Mouse (Mus musculus) embryonic facial prominence, embryonic 13.5 days (tissue): ENCODE results near the gene Rhot1. TPM values are rescaled to one million over a fixed set of nuclear protein-coding genes. Genes with fewer than 3 reads are reported as not detected.

Experiments
- ATAC-seq: fragments of 200-750 bp; cut with Nextera tagmentation; 2 replicates; pipeline ENCODE4 v1.8.0; 2017; ENCODE audit warnings: low read depth; ENCODE audit not compliant: insufficient number of reproducible peaks, insufficient read depth, low FRiP score, low TSS enrichment
- H3K27ac ChIP-seq: fragments of 300-500 bp; sonication (generic); 2 replicates; pipeline ENCODE4 v1.5.1; 2015; ENCODE audit warnings: moderate library complexity, mild to moderate bottlenecking, inconsistent platforms
- H3K27me3 ChIP-seq: fragments of 300-500 bp; sonication (generic); 2 replicates; pipeline ENCODE4 v1.6.1; 2015; ENCODE audit warnings: mild to moderate bottlenecking, inconsistent platforms
- H3K36me3 ChIP-seq: fragments of 300-500 bp; sonication (generic); 2 replicates; pipeline ENCODE4 v1.6.1; 2015; ENCODE audit warnings: mild to moderate bottlenecking, inconsistent platforms
- H3K4me1 ChIP-seq: fragments of 300-500 bp; sonication (generic); 2 replicates; pipeline ENCODE4 v1.6.1; 2015; ENCODE audit warnings: inconsistent platforms
- H3K4me2 ChIP-seq: fragments of 300-500 bp; sonication (generic); 2 replicates; pipeline ENCODE4 v1.6.1; 2015; ENCODE audit warnings: moderate library complexity, mild to moderate bottlenecking, inconsistent platforms
- H3K4me3 ChIP-seq: fragments of 300-500 bp; sonication (generic); 2 replicates; pipeline ENCODE4 v1.5.1; 2015; ENCODE audit warnings: mild to moderate bottlenecking, inconsistent platforms
- H3K9ac ChIP-seq: fragments of 300-500 bp; sonication (generic); 2 replicates; pipeline ENCODE4 v1.6.1; 2015; ENCODE audit warnings: mild to moderate bottlenecking, inconsistent platforms
- H3K9me3 ChIP-seq: fragments of 300-500 bp; sonication (generic); 2 replicates; pipeline ENCODE4 v1.6.1; 2016; ENCODE audit warnings: inconsistent platforms
- WGBS: fragments of 180-500 bp; shearing (Covaris S2); methylation state at CpG from one replicate; pipeline ENCODE4 v1.1.7; 2015; ENCODE audit warnings: mixed read lengths; 5-methylcytosine and 5-hydroxymethylcytosine counted together
- polyA plus RNA-seq: library from polyadenylated mRNA; unstranded; fragments of >200 nt; fragmentation: Nextera tagmentation; extraction: Ambion mirVana; gene quantifications from 2 replicates; pipeline ENCODE4 v1.2.1, GENCODE M21; 2015

Rhot1 gene
- polyA plus RNA-seq, 1 experiment from 2014 or later: 52.8 TPM

DNA sequence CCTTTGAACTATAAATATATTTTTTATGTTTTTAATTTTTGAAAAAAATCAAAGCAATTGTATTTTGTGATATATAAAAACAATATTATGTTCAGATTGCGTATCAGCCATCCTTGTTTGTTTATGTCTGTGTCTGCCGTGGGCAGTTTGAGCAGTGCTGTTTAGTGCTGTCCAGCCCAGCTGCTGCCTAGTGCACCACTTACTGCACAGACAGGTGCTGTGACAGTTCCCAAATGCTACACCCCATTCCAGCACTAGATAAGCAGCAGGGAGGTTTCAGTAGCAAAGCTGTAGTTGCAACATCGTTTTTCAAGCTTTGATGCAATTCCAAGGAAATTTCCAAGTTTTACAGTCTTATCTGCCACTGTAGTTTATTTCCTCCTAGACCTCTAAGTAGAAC lies 28.5 kb downstream of the Rhot1 start:
- H3K27ac ChIP-seq: no peak overlapping the region
- H3K9me3 ChIP-seq: no peaks in the 10 kb centered on the region
- WGBS: 88% methylated on average over 3 of the region's 3 CpGs
- H3K4me2 ChIP-seq: no peak overlapping the region
- H3K36me3 ChIP-seq: peaks cover 55% of the 10 kb centered on the region
- no peak overlapping the region for H3K4me3 ChIP-seq
- no peak overlapping the region for H3K9ac ChIP-seq
- no peaks in the 10 kb centered on the region for H3K27me3 ChIP-seq
- ATAC-seq: no peak
- no peaks in the 10 kb centered on the region for H3K4me1 ChIP-seq

DNA sequence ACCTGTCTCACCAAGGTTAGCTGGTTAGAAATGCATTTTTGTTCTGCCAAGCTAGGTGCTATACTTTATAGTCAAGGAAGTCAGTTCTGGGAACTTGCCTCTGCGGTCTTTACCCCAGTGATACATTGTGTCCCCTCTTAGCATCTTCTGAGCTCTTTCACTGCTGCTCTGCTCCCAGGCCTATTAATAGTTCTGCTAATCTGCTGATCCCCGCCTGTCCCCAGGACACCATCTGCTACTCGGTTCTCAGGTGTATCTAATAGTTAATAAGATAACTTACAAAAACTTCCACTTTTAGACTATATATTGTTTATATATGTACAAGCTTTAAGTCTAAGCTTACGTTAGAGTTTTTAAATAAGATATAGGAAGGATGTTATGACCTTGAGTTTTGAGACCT lies 29.5 kb downstream of the Rhot1 start:
- H3K4me2 ChIP-seq: no peak overlapping the region
- 90% methylated on average over 4 of the region's 4 CpGs for WGBS
- H3K9me3 ChIP-seq: no peaks in the 10 kb centered on the region
- H3K9ac ChIP-seq: no peak overlapping the region
- H3K27ac ChIP-seq: no peak overlapping the region
- H3K36me3 ChIP-seq: peaks cover 55% of the 10 kb centered on the region
- H3K4me3 ChIP-seq: no peak overlapping the region
- no peaks in the 10 kb centered on the region for H3K4me1 ChIP-seq
- no peaks in the 10 kb centered on the region for H3K27me3 ChIP-seq
- no peak for ATAC-seq

- H3K4me2 ChIP-seq: no peak overlapping the region
- H3K27me3 ChIP-seq: no peaks in the 10 kb centered on the region
- H3K4me3 ChIP-seq: no peak overlapping the region
- H3K4me1 ChIP-seq: peaks cover 4% of the 10 kb centered on the region; the same call in 1 of the 2 replicates
- H3K27ac ChIP-seq: peak overlapping the region; percentile 68; the same call in 1 of the 2 replicates
- no peak for ATAC-seq
- H3K9me3 ChIP-seq: no peaks in the 10 kb centered on the region
- peaks cover 84% of the 10 kb centered on the region for H3K36me3 ChIP-seq
- no peak overlapping the region for H3K9ac ChIP-seq
Measured at GRCm38 (mm10) chr11:80247026-80247425, 38.2 kb downstream of the Rhot1 start.

GRCm38 (mm10) chr11:80248531-80248930 lies 39.7 kb downstream of the Rhot1 start:
- ATAC-seq: no peak
- Histone ChIP-seq H3K4me1 (peaks cover 4% of the 10 kb centered on the region; the same call in 1 of the 2 replicates), H3K27ac (no peak overlapping the region), H3K36me3 (peaks cover 76% of the 10 kb centered on the region), H3K27me3 (no peaks in the 10 kb centered on the region), H3K4me2 (no peak overlapping the region), H3K9me3 (no peaks in the 10 kb centered on the region), H3K9ac (no peak overlapping the region), H3K4me3 (no peak overlapping the region)
- 92% methylated on average over 3 of the region's 3 CpGs for WGBS

DNA sequence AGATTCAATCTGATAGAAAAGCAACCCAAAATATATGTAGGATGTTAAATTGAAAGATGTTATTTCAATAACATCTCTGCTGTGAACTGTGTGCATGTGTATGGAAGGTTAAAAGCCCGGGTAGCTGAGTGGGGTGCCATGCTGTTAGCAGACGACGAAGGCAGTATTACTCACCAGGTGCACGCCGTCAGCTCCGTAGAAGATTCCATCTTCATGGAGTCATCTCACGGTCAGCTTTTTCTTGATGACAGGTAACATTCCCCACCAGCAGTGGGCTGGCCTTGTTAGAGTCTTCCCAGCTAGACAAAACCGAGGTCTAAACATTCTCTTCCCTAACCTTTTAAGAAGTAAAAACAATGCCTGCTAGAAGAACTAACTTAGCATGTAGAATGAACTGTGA lies 55.3 kb downstream of the Rhot1 start:
- 90% methylated on average over 8 of the region's 8 CpGs for WGBS
- Histone ChIP-seq H3K27ac (no peak overlapping the region), H3K9me3 (no peaks in the 10 kb centered on the region), H3K27me3 (no peaks in the 10 kb centered on the region), H3K4me1 (no peaks in the 10 kb centered on the region), H3K4me2 (no peak overlapping the region), H3K36me3 (peaks cover 66% of the 10 kb centered on the region), H3K4me3 (no peak overlapping the region), H3K9ac (no peak overlapping the region)
- no peak for ATAC-seq

GRCm38 (mm10) chr11:80271096-80271495 lies 62.3 kb downstream of the Rhot1 start:
- Histone ChIP-seq H3K4me2 (no peak overlapping the region), H3K36me3 (peaks cover 17% of the 10 kb centered on the region), H3K9ac (no peak overlapping the region), H3K4me3 (no peak overlapping the region), H3K27me3 (no peaks in the 10 kb centered on the region), H3K27ac (no peak overlapping the region), H3K4me1 (no peaks in the 10 kb centered on the region), H3K9me3 (no peaks in the 10 kb centered on the region)
- no peak for ATAC-seq
- WGBS: 81% methylated on average over 5 of the region's 5 CpGs

DNA sequence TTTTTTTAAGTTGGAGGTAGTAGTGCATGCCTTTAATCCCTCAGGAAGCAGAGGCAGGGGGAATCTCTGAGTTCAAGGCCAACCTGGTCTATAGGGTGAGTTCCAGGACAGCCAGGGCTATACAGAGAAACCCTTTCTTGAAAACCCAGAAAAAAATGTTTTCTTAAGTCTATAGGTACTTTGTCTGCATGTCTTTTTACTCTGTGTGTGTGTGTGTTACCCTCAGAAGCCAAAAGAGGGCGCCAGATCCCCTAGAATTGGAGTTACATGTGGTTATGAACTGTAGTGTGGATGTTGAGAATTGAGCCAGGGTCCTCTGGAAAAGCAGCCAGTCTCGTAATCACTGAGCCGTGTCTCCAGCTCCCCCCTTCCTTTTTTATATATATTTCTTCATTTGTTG lies 66.2 kb downstream of the Rhot1 start:
- H3K4me1 ChIP-seq: no peaks in the 10 kb centered on the region
- no peak overlapping the region for H3K9ac ChIP-seq
- WGBS: 62% methylated on average over 3 of the region's 3 CpGs
- H3K4me3 ChIP-seq: no peak overlapping the region
- H3K27me3 ChIP-seq: no peaks in the 10 kb centered on the region
- H3K27ac ChIP-seq: no peak overlapping the region
- H3K36me3 ChIP-seq: no peaks in the 10 kb centered on the region
- no peaks in the 10 kb centered on the region for H3K9me3 ChIP-seq
- H3K4me2 ChIP-seq: no peak overlapping the region
- no peak for ATAC-seq

DNA sequence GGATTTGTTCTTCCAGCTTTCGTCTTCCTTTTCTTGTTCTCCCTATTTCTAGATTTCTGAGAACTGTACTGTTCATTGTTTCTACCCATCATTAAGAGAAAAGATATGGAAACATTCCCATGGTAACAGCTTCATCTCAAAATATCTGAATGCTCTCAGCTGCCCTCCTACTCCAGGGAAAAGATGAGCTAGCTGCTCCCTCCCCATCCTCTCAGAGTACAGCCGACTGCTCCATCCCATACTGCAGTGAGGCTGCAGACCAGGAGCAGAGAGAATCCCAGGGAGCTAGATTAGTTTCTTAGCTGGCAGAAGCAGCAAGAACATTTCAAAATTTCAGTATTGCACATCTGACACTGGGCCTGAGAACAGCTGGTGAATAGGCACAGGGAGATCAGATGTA lies 69.2 kb downstream of the Rhot1 start:
- Histone ChIP-seq H3K27ac (no peak overlapping the region), H3K4me1 (no peaks in the 10 kb centered on the region), H3K4me2 (no peak overlapping the region), H3K9ac (no peak overlapping the region), H3K9me3 (no peaks in the 10 kb centered on the region), H3K4me3 (no peak overlapping the region), H3K27me3 (no peaks in the 10 kb centered on the region), H3K36me3 (no peaks in the 10 kb centered on the region)
- WGBS: 58% methylated on average over 2 of the region's 2 CpGs
- ATAC-seq: no peak

DNA sequence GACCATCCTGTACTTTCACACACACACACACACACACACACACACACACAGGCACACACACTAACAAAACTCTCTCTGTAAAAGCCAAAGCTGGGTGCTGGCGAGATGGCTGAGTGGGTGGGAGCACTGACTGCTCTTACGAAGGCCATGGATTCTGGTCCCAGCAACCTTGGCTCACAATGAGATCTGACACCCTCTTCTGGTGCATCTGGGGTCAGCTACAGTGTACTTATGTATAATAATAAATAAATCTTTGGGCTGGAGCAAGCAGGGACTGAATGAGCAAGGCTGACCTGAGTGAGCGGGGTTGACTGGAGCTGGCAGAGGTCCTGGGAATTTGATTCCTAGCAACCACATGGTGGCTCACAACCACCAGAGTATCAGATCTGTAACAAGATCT lies 75.0 kb downstream of the Rhot1 start:
- Histone ChIP-seq H3K9me3 (no peaks in the 10 kb centered on the region), H3K27ac (no peak overlapping the region), H3K4me1 (peaks cover 3% of the 10 kb centered on the region; the same call in 1 of the 2 replicates), H3K27me3 (no peaks in the 10 kb centered on the region), H3K4me3 (no peak overlapping the region), H3K4me2 (no peak overlapping the region), H3K36me3 (no peaks in the 10 kb centered on the region), H3K9ac (no peak overlapping the region)
- WGBS: 73% methylated on average over 3 of the region's 3 CpGs
- ATAC-seq: no peak

DNA sequence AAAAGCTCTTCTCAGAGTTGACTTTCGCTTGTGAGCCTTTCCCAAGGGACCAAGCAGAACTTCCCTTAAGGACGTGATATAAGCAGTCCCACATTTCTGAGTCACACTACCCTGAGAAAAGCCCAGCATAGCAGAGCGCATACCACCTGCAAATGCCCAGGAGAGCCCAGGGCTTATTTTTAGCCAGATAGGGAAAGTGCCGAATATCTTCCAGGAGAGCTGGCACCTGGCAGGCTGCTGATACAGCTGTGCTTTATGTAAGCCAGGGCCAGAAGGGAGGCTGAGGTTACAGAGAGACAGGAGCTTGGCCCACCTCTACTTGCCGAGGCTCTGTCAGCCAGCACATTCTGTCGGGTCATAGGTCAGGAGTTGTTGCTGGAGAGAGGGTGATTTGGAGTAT lies 75.8 kb downstream of the Rhot1 start:
- H3K4me3 ChIP-seq: no peak overlapping the region
- no peak for ATAC-seq
- H3K9ac ChIP-seq: no peak overlapping the region
- no peaks in the 10 kb centered on the region for H3K27me3 ChIP-seq
- no peaks in the 10 kb centered on the region for H3K9me3 ChIP-seq
- H3K36me3 ChIP-seq: no peaks in the 10 kb centered on the region
- H3K27ac ChIP-seq: no peak overlapping the region
- no peak overlapping the region for H3K4me2 ChIP-seq
- WGBS: 40% methylated on average over 6 of the region's 6 CpGs
- peaks cover 7% of the 10 kb centered on the region for H3K4me1 ChIP-seq

DNA sequence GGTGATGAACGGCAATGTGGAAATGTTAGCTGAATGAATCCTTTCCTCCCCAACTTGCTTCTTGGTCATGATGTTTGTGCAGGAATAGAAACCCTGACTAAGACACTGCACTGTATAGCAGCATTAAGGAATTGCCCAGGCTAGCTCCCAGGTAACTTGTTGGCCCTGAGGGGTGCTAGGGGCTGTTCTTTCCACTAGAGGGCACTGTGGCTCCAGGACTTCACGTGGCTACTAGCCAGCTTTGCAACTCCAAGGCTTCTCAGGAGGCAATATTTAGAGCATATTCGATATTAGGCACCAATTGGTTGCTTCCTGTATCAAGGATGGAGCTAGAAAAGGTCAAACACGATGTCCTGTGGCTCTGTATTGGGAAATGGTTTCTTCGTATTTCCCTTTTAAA lies 78.3 kb downstream of the Rhot1 start:
- no peak overlapping the region for H3K4me3 ChIP-seq
- no peaks in the 10 kb centered on the region for H3K9me3 ChIP-seq
- ATAC-seq: no peak
- H3K4me1 ChIP-seq: peaks cover 19% of the 10 kb centered on the region
- H3K4me2 ChIP-seq: no peak overlapping the region
- no peaks in the 10 kb centered on the region for H3K36me3 ChIP-seq
- no peak overlapping the region for H3K9ac ChIP-seq
- WGBS: 16% methylated on average over 5 of the region's 5 CpGs
- no peaks in the 10 kb centered on the region for H3K27me3 ChIP-seq
- no peak overlapping the region for H3K27ac ChIP-seq

DNA sequence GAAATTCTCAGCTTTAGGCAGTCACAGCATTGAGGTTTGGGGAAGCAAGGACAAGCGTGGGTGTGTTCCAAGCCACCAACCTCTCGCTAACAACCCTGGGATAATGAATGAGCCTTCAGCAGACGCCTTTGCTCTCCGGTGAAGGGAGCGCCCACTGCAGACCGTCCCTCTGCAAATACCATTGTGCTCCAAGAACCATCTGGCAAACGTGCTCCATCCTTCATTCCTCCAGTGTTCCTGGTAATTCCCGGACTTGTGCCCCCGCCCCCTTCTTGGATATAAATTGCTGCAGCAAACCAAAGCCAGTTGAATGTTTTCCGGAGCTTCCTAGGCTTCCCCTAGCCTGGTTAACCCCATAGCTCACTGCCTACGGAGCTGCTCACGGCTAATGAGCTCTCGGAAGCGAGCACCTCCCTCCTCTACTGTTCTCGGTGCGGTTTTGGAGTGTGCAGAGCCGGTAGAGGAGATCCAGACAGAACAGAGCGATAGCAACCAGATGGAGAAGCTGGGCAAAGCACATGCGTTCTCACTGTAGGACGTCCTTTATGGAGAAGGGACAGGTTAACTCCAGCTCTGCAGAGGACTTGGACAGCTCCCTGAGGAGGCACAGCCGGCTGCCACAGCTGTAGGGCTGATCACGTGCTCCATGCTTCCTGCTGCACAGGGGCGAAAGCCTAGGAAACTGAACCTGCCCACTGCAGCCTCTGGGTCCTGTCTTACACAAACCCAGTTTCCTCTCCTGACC lies 81.1 kb downstream of the Rhot1 start:
- 2% methylated on average over 23 of the region's 23 CpGs for WGBS
- H3K4me1 ChIP-seq: peaks cover 27% of the 10 kb centered on the region
- peak overlapping the region; percentile 65 for H3K4me2 ChIP-seq
- H3K4me3 ChIP-seq: peak overlapping the region; percentile 32
- H3K9me3 ChIP-seq: no peaks in the 10 kb centered on the region
- H3K27ac ChIP-seq: no peak overlapping the region
- peak overlapping the region; percentile 32; the same call in 1 of the 2 replicates for H3K9ac ChIP-seq
- H3K27me3 ChIP-seq: peaks cover under 1% of the 10 kb centered on the region
- no peaks in the 10 kb centered on the region for H3K36me3 ChIP-seq
- no peak for ATAC-seq
